Mouse (Mus musculus): ENCODE results near the gene Adcy10. TPM values are rescaled to one million over a fixed set of nuclear protein-coding genes. Genes with fewer than 3 reads are reported as not detected.

Gene Adcy10
- polyA plus RNA-seq, 1 experiment, result 0.23 TPM

GRCm38 (mm10) chr1:165464574-165464973 lies 20.4 kb upstream of the Adcy10 start:
- DNase-seq (ENCODE audit: low read depth), result no peak
- no peak for TF ChIP-seq CTCF (IDR thresholded peaks at IDR 0.05; ENCODE audit: borderline replicate concordance, extremely low read depth, insufficient read depth, insufficient read length)
- no peak for TF ChIP-seq POLR2A (IDR thresholded peaks at IDR 0.05; ENCODE audit: borderline replicate concordance, extremely low read depth, insufficient read depth, insufficient read length, poor library complexity, severe bottlenecking)

- no peak for DNase-seq (ENCODE audit: low read depth)
- TF ChIP-seq POLR2A (IDR thresholded peaks at IDR 0.05; ENCODE audit: borderline replicate concordance, extremely low read depth, insufficient read depth, insufficient read length, poor library complexity, severe bottlenecking) (no peak), CTCF (IDR thresholded peaks at IDR 0.05; ENCODE audit: borderline replicate concordance, extremely low read depth, insufficient read depth, insufficient read length) (no peak)
These were observed 16.0 kb upstream of the Adcy10 start for GRCm38 (mm10) chr1:165468971-165469370.

- DNase-seq (ENCODE audit: low read depth), result no peak
- TF ChIP-seq POLR2A (IDR thresholded peaks at IDR 0.05; ENCODE audit: borderline replicate concordance, extremely low read depth, insufficient read depth, insufficient read length, poor library complexity, severe bottlenecking), result no peak
- no peak for TF ChIP-seq CTCF (IDR thresholded peaks at IDR 0.05; ENCODE audit: borderline replicate concordance, extremely low read depth, insufficient read depth, insufficient read length)
These were observed 15.3 kb upstream of the Adcy10 start for GRCm38 (mm10) chr1:165469717-165470116.

- DNase-seq (ENCODE audit: low read depth), result no peak
- TF ChIP-seq POLR2A (IDR thresholded peaks at IDR 0.05; ENCODE audit: borderline replicate concordance, extremely low read depth, insufficient read depth, insufficient read length, poor library complexity, severe bottlenecking) (no peak), CTCF (IDR thresholded peaks at IDR 0.05; ENCODE audit: borderline replicate concordance, extremely low read depth, insufficient read depth, insufficient read length) (no peak)
These were observed 13.5 kb upstream of the Adcy10 start for GRCm38 (mm10) chr1:165471490-165471889.

- TF ChIP-seq CTCF (IDR thresholded peaks at IDR 0.05; ENCODE audit: borderline replicate concordance, extremely low read depth, insufficient read depth, insufficient read length), result no peak
- no peak for TF ChIP-seq POLR2A (IDR thresholded peaks at IDR 0.05; ENCODE audit: borderline replicate concordance, extremely low read depth, insufficient read depth, insufficient read length, poor library complexity, severe bottlenecking)
- no peak for DNase-seq (ENCODE audit: low read depth)
These were observed 1.1 kb downstream of the Adcy10 start for GRCm38 (mm10) chr1:165486108-165486507.

- DNase-seq (ENCODE audit: low read depth), result no peak
- TF ChIP-seq POLR2A (IDR thresholded peaks at IDR 0.05; ENCODE audit: borderline replicate concordance, extremely low read depth, insufficient read depth, insufficient read length, poor library complexity, severe bottlenecking) (no peak), CTCF (IDR thresholded peaks at IDR 0.05; ENCODE audit: borderline replicate concordance, extremely low read depth, insufficient read depth, insufficient read length) (no peak)
These were observed 4.2 kb downstream of the Adcy10 start for GRCm38 (mm10) chr1:165489197-165489596.

- peak; percentile 77 for DNase-seq (ENCODE audit: low read depth)
- TF ChIP-seq CTCF (IDR thresholded peaks at IDR 0.05; ENCODE audit: borderline replicate concordance, extremely low read depth, insufficient read depth, insufficient read length) (no peak), POLR2A (IDR thresholded peaks at IDR 0.05; ENCODE audit: borderline replicate concordance, extremely low read depth, insufficient read depth, insufficient read length, poor library complexity, severe bottlenecking) (no peak)
These were observed 13.9 kb downstream of the Adcy10 start for GRCm38 (mm10) chr1:165498856-165499255.

- DNase-seq (ENCODE audit: low read depth), result peak; percentile 10
- TF ChIP-seq POLR2A (IDR thresholded peaks at IDR 0.05; ENCODE audit: borderline replicate concordance, extremely low read depth, insufficient read depth, insufficient read length, poor library complexity, severe bottlenecking), result no peak
- TF ChIP-seq CTCF (IDR thresholded peaks at IDR 0.05; ENCODE audit: borderline replicate concordance, extremely low read depth, insufficient read depth, insufficient read length), result peak; percentile 33; the same call in 1 of the 2 replicates
These were observed 18.5 kb downstream of the Adcy10 start for GRCm38 (mm10) chr1:165503307-165504024.

- DNase-seq (ENCODE audit: low read depth), result no peak
- TF ChIP-seq CTCF (IDR thresholded peaks at IDR 0.05; ENCODE audit: borderline replicate concordance, extremely low read depth, insufficient read depth, insufficient read length) (no peak), POLR2A (IDR thresholded peaks at IDR 0.05; ENCODE audit: borderline replicate concordance, extremely low read depth, insufficient read depth, insufficient read length, poor library complexity, severe bottlenecking) (no peak)
These were observed 21.3 kb downstream of the Adcy10 start for GRCm38 (mm10) chr1:165506303-165506702.

- TF ChIP-seq CTCF (IDR thresholded peaks at IDR 0.05; ENCODE audit: borderline replicate concordance, extremely low read depth, insufficient read depth, insufficient read length) (no peak), POLR2A (IDR thresholded peaks at IDR 0.05; ENCODE audit: borderline replicate concordance, extremely low read depth, insufficient read depth, insufficient read length, poor library complexity, severe bottlenecking) (no peak)
- no peak for DNase-seq (ENCODE audit: low read depth)
These were observed 25.2 kb downstream of the Adcy10 start for GRCm38 (mm10) chr1:165510161-165510560.

GRCm38 (mm10) chr1:165520716-165521115 lies 35.7 kb downstream of the Adcy10 start:
- TF ChIP-seq CTCF (IDR thresholded peaks at IDR 0.05; ENCODE audit: borderline replicate concordance, extremely low read depth, insufficient read depth, insufficient read length) (no peak), POLR2A (IDR thresholded peaks at IDR 0.05; ENCODE audit: borderline replicate concordance, extremely low read depth, insufficient read depth, insufficient read length, poor library complexity, severe bottlenecking) (no peak)

GRCm38 (mm10) chr1:165536079-165536675 lies 51.2 kb downstream of the Adcy10 start:
- no peak for TF ChIP-seq CTCF (IDR thresholded peaks at IDR 0.05; ENCODE audit: borderline replicate concordance, extremely low read depth, insufficient read depth, insufficient read length)
- TF ChIP-seq POLR2A (IDR thresholded peaks at IDR 0.05; ENCODE audit: borderline replicate concordance, extremely low read depth, insufficient read depth, insufficient read length, poor library complexity, severe bottlenecking), result no peak
- DNase-seq (ENCODE audit: low read depth), result peak; percentile 4

More at GRCm38 (mm10) chr1:165520716-165521115, 35.7 kb downstream of the Adcy10 start:
- DNase-seq (ENCODE audit: low read depth), result no peak
